Mouse (Mus musculus): ENCODE results near the gene Trim66. TPM values are rescaled to one million over a fixed set of nuclear protein-coding genes. Genes with fewer than 3 reads are reported as not detected.

Gene Trim66
- polyA plus RNA-seq, 1 experiment from 2014 or later: 0.01 TPM

- Histone ChIP-seq H3K9ac (no peak overlapping the region), H3K36me3 (peaks cover 54% of the 10 kb centered on the region), H3K4me2 (no peak overlapping the region), H3K4me3 (replicated peaks) (no peak overlapping the region), H3K4me1 (replicated peaks) (0 out of 2 replicates have a peak, but pooled peaks cover 2% of the 10 kb centered on the region), H3K27me3 (no peaks in the 10 kb centered on the region), H3K9me3 (replicated peaks) (no peaks in the 10 kb centered on the region), H3K27ac (no peak overlapping the region)
- DNase-seq: no peak
- ATAC-seq (ENCODE audit: low read depth): no peak
- WGBS (ENCODE audit: insufficient replicate concordance): 66% methylated on average over 4 of the region's 4 CpGs
These were observed 25.2 kb upstream of the Trim66 start for GRCm38 (mm10) chr7:109533129-109533528.

GRCm38 (mm10) chr7:109532691-109533090, 24.8 kb upstream of the Trim66 start:
- H3K9me3 ChIP-seq (replicated peaks): no peaks in the 10 kb centered on the region
- no peaks in the 10 kb centered on the region for H3K27me3 ChIP-seq
- WGBS (ENCODE audit: insufficient replicate concordance): 74% methylated on average over 3 of the region's 3 CpGs
- ATAC-seq (ENCODE audit: low read depth) (no peak), DNase-seq (no peak)
- no peak overlapping the region for H3K4me2 ChIP-seq
- H3K4me3 ChIP-seq (replicated peaks): no peak overlapping the region
- peaks cover 58% of the 10 kb centered on the region for H3K36me3 ChIP-seq
- 0 out of 2 replicates have a peak, but pooled peaks cover 2% of the 10 kb centered on the region for H3K4me1 ChIP-seq (replicated peaks)
- no peak overlapping the region for H3K9ac ChIP-seq
- no peak overlapping the region for H3K27ac ChIP-seq

DNA sequence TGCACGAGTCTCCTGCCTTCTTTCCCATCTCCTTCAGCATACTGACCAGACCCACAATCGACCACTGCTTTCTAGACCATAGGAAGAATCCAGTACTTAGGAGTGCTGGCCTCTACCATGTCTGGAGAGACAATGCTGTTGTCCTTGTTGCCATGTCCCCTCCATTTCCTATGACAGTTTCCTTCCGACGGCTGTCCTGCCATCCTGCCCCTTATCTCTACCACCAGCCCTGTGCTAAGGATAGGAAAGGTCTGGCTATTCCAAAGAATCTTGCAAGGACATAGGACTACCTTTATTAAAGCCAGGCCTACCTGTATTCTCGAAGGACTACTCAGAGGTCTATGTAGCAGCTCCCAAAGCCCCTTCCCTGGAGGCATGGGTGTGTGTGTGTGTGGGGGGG, 23.6 kb upstream of the Trim66 start:
- 0 out of 2 replicates have a peak, but pooled peaks cover 3% of the 10 kb centered on the region for H3K4me1 ChIP-seq (replicated peaks)
- no peak overlapping the region for H3K4me3 ChIP-seq (replicated peaks)
- no peaks in the 10 kb centered on the region for H3K27me3 ChIP-seq
- peaks cover 62% of the 10 kb centered on the region for H3K36me3 ChIP-seq
- H3K27ac ChIP-seq: no peak overlapping the region
- DNase-seq (no peak), ATAC-seq (ENCODE audit: low read depth) (no peak)
- no peak overlapping the region for H3K9ac ChIP-seq
- no peak overlapping the region for H3K4me2 ChIP-seq
- H3K9me3 ChIP-seq (replicated peaks): no peaks in the 10 kb centered on the region
- 28% methylated on average over 5 of the region's 5 CpGs for WGBS (ENCODE audit: insufficient replicate concordance)

GRCm38 (mm10) chr7:109529741-109530140, 21.8 kb upstream of the Trim66 start:
- 47% methylated on average over 2 of the region's 2 CpGs for WGBS (ENCODE audit: insufficient replicate concordance)
- no peaks in the 10 kb centered on the region for H3K9me3 ChIP-seq (replicated peaks)
- peaks cover 69% of the 10 kb centered on the region for H3K36me3 ChIP-seq
- no peak for DNase-seq
- no peaks in the 10 kb centered on the region for H3K27me3 ChIP-seq
- no peak overlapping the region for H3K27ac ChIP-seq
- no peak overlapping the region for H3K4me3 ChIP-seq (replicated peaks)
- 0 out of 2 replicates have a peak, but pooled peaks cover 14% of the 10 kb centered on the region for H3K4me1 ChIP-seq (replicated peaks)
- H3K9ac ChIP-seq: no peak overlapping the region
- H3K4me2 ChIP-seq: no peak overlapping the region
- ATAC-seq (ENCODE audit: low read depth): no peak

DNA sequence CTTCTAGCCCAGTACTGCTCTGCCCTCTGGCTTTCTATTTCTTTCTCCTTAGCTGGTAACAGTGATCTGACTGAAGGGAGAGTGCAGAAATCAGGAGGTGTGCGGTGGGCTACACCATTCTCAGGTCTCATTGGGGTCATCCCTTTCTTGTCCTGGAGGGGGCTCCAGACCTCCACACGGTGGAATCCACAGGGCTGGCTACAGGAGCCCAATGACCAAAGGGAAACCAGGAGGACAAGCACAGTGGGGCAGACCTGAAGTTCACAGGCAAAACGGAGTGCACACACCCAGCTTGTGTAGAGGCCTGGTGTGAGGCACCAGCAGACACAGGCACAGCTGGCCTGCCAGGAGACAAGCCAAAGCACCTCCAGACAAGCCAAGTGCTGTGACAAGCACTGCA, 20.4 kb upstream of the Trim66 start:
- Histone ChIP-seq H3K27ac (no peak overlapping the region), H3K4me3 (replicated peaks) (no peak overlapping the region), H3K9me3 (replicated peaks) (no peaks in the 10 kb centered on the region), H3K27me3 (no peaks in the 10 kb centered on the region), H3K9ac (no peak overlapping the region), H3K4me1 (replicated peaks) (0 out of 2 replicates have a peak, but pooled peaks cover 14% of the 10 kb centered on the region), H3K4me2 (no peak overlapping the region), H3K36me3 (peaks cover 79% of the 10 kb centered on the region)
- DNase-seq (no peak), ATAC-seq (ENCODE audit: low read depth) (no peak)
- WGBS (ENCODE audit: insufficient replicate concordance): 33% methylated on average over 3 of the region's 3 CpGs

DNA sequence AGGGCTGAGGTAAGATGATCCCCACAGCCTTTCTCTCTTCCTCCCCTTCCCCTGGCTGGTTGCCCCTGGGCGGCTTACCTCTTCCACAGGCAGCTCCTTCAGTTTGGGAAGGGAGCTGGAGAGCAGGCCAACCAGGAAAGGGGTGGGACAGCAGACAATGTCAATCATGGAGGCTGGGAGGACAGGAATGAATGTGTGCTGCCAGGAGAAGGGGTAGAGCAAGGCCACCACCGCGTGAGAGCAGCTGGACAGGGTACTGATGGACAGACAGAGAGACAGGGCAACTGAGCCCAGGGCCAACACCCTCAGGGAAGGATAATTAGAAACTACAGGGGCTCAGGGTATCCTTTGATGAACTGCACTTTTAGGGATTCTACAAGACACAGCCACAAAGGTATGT, 19.6 kb upstream of the Trim66 start:
- no peak overlapping the region for H3K27ac ChIP-seq
- H3K9ac ChIP-seq: no peak overlapping the region
- peaks cover 20% of the 10 kb centered on the region for H3K4me1 ChIP-seq (replicated peaks)
- H3K36me3 ChIP-seq: peaks cover 84% of the 10 kb centered on the region
- H3K4me2 ChIP-seq: no peak overlapping the region
- no peaks in the 10 kb centered on the region for H3K9me3 ChIP-seq (replicated peaks)
- DNase-seq (no peak), ATAC-seq (ENCODE audit: low read depth) (no peak)
- WGBS (ENCODE audit: insufficient replicate concordance): 74% methylated on average over 3 of the region's 3 CpGs
- no peaks in the 10 kb centered on the region for H3K27me3 ChIP-seq
- no peak overlapping the region for H3K4me3 ChIP-seq (replicated peaks)

GRCm38 (mm10) chr7:109525740-109526663, 18.1 kb upstream of the Trim66 start:
- no peak for DNase-seq
- 67% methylated on average over 16 of the region's 16 CpGs for WGBS (ENCODE audit: insufficient replicate concordance)
- Histone ChIP-seq H3K9me3 (replicated peaks) (no peaks in the 10 kb centered on the region), H3K9ac (no peak overlapping the region), H3K4me2 (no peak overlapping the region), H3K27me3 (no peaks in the 10 kb centered on the region), H3K27ac (peak overlapping the region; percentile 74), H3K4me1 (replicated peaks) (peaks cover 33% of the 10 kb centered on the region), H3K36me3 (peaks cover 91% of the 10 kb centered on the region), H3K4me3 (replicated peaks) (no peak overlapping the region)
- no peak for ATAC-seq (ENCODE audit: low read depth)

- WGBS (ENCODE audit: insufficient replicate concordance): 68% methylated on average over 3 of the region's 3 CpGs
- no peak for DNase-seq
- Histone ChIP-seq H3K9ac (no peak overlapping the region), H3K27me3 (no peaks in the 10 kb centered on the region), H3K36me3 (peaks cover 93% of the 10 kb centered on the region), H3K9me3 (replicated peaks) (no peaks in the 10 kb centered on the region), H3K4me1 (replicated peaks) (peaks cover 45% of the 10 kb centered on the region), H3K4me2 (no peak overlapping the region), H3K27ac (peak overlapping the region; percentile 74), H3K4me3 (replicated peaks) (no peak overlapping the region)
- ATAC-seq (ENCODE audit: low read depth): no peak
These were observed 16.8 kb upstream of the Trim66 start for GRCm38 (mm10) chr7:109524763-109525162.

- peaks cover 91% of the 10 kb centered on the region for H3K36me3 ChIP-seq
- ATAC-seq (ENCODE audit: low read depth) (no peak), DNase-seq (no peak)
- H3K27me3 ChIP-seq: no peaks in the 10 kb centered on the region
- peaks cover 47% of the 10 kb centered on the region for H3K4me1 ChIP-seq (replicated peaks)
- peak overlapping the region; percentile 74; the same call in 1 of the 2 replicates for H3K27ac ChIP-seq
- H3K9ac ChIP-seq: no peak overlapping the region
- H3K9me3 ChIP-seq (replicated peaks): no peaks in the 10 kb centered on the region
- no peak overlapping the region for H3K4me2 ChIP-seq
- no peak overlapping the region for H3K4me3 ChIP-seq (replicated peaks)
These were observed 16.5 kb upstream of the Trim66 start for GRCm38 (mm10) chr7:109524442-109524744.

DNA sequence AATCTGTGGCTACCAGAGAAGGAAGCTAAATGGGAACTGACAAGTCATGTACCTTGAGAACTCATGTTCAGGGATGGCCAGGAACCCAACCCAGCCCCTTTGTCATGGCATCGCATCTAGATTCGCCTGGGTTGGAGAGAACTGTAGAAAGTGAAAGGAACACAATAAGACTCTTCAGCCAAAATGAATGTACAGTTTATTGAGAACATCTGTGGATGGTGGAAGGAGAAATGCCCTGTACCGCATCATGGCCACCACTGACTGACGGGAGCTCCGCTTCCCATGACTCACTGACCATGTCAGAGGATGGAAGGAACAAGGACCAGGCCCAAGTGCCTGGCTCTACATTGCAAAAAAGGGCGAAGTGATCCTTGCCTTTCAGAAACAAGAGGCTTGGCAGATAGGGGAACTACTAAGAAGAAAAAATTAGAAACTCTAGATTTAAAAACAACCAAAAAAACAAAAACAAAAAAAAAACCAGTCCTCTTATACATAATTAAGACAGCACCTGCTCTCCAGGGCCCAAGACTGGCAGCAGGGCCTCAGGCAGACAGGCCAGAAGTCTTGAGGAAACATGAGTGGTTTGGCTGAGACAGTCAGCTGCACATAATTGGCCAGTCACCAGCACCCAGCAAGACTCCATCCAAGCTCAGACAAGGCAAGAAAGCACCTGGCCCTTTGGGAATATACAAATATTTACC, 16.0 kb upstream of the Trim66 start:
- WGBS (ENCODE audit: insufficient replicate concordance): 65% methylated on average over 6 of the region's 6 CpGs
- H3K27ac ChIP-seq: peak overlapping the region; percentile 74
- no peaks in the 10 kb centered on the region for H3K9me3 ChIP-seq (replicated peaks)
- DNase-seq: no peak
- no peak overlapping the region for H3K4me2 ChIP-seq
- ATAC-seq (ENCODE audit: low read depth): no peak
- H3K27me3 ChIP-seq: no peaks in the 10 kb centered on the region
- peaks cover 91% of the 10 kb centered on the region for H3K36me3 ChIP-seq
- no peak overlapping the region for H3K4me3 ChIP-seq (replicated peaks)
- H3K9ac ChIP-seq: no peak overlapping the region
- H3K4me1 ChIP-seq (replicated peaks): peaks cover 47% of the 10 kb centered on the region

- no peak overlapping the region for H3K9ac ChIP-seq
- no peak overlapping the region for H3K4me3 ChIP-seq (replicated peaks)
- DNase-seq (no peak), ATAC-seq (ENCODE audit: low read depth) (no peak)
- peaks cover 47% of the 10 kb centered on the region for H3K4me1 ChIP-seq (replicated peaks)
- H3K27me3 ChIP-seq: no peaks in the 10 kb centered on the region
- peaks cover 87% of the 10 kb centered on the region for H3K36me3 ChIP-seq
- WGBS (ENCODE audit: insufficient replicate concordance): 76% methylated on average over 2 of the region's 2 CpGs
- H3K4me2 ChIP-seq: 0 out of 2 replicates have a peak overlapping the region, but pooled peaks have one; percentile 86
- no peaks in the 10 kb centered on the region for H3K9me3 ChIP-seq (replicated peaks)
- H3K27ac ChIP-seq: peak overlapping the region; percentile 74
These were observed 15.4 kb upstream of the Trim66 start for GRCm38 (mm10) chr7:109523304-109523703.

Data from liver, embryonic 13.5 days (tissue).